Comparison of ENCODE assay signal across 7 mouse cellular contexts in genomic region chr4:138561986-138562385, GRCm38 (mm10).
DNase-seq lines count a peak whose midpoint lies in the region; ATAC-seq and TF ChIP-seq lines count a peak whose summit lies in the region.

No protein-coding gene starts in this region.

- H3K27ac ChIP-seq in cortical plate, adult 2 months (ENCODE audit: insufficient read depth, low read length) = no peak overlapping the region
- no peak overlapping the region for H3K27ac ChIP-seq in intestine, embryonic 16.5 days (ENCODE audit: low read length)
- H3K27ac ChIP-seq in midbrain, embryonic 15.5 days = no peak overlapping the region

- ATAC-seq in intestine, embryonic 16.5 days = peak; percentile 73
- ATAC-seq in midbrain, embryonic 15.5 days (replicated peaks) = peak; percentile 88

- intact Hi-C loops in gastrocnemius, postnatal 14 days (cut with DNase I; ENCODE audit: low total_unique reads) = loop anchor here (2.0 to 10.0 kb wide), 2 partner anchors 57 to 115 kb away; no protein-coding TSS in a partner anchor
- intact Hi-C loops in left cerebral cortex, postnatal 14 days (cut with DNase I) = loop anchor here (2.0 to 5.0 kb wide), 3 partner anchors 55 to 140 kb away; no protein-coding TSS in a partner anchor

- H3K4me2 ChIP-seq in intestine, embryonic 16.5 days (ENCODE audit: low read depth, low read length) = no peak overlapping the region
- H3K4me2 ChIP-seq in midbrain, embryonic 15.5 days = no peak overlapping the region

- peak; percentile 90 for DNase-seq in adrenal gland, postnatal 10 days
- peak; percentile 84 for DNase-seq in gastrocnemius, postnatal 14 days
- DNase-seq in left cerebral cortex, postnatal 14 days (ENCODE audit: low spot score in 2 of 2) = peak; percentile 93
- peak; percentile 28 to 42 for DNase-seq in spleen, postnatal 36 days (ENCODE audit: low spot score in 2 of 2)

- H3K27me3 ChIP-seq in intestine, embryonic 16.5 days (replicated peaks; ENCODE audit: control insufficient read depth, insufficient read depth, low read length) = no peaks in the 10 kb centered on the region; the same call in 1 of the 2 replicates
- H3K27me3 ChIP-seq in midbrain, embryonic 15.5 days (replicated peaks) = no peaks in the 10 kb centered on the region

- H3K36me3 ChIP-seq in intestine, embryonic 16.5 days (ENCODE audit: control insufficient read depth, insufficient read depth, low read length) = no peaks in the 10 kb centered on the region
- no peaks in the 10 kb centered on the region for H3K36me3 ChIP-seq in midbrain, embryonic 15.5 days (replicated peaks)

- H3K4me3 ChIP-seq in cortical plate, adult 2 months (ENCODE audit: insufficient read depth, low read length) = no peak overlapping the region
- H3K4me3 ChIP-seq in intestine, embryonic 16.5 days (ENCODE audit: low read length) = no peak overlapping the region
- no peak overlapping the region for H3K4me3 ChIP-seq in midbrain, embryonic 15.5 days

- H3K4me1 ChIP-seq in cortical plate, adult 2 months (ENCODE audit: control insufficient read depth, insufficient read depth, low read length) = peaks cover 6% of the 10 kb centered on the region
- 0 out of 2 replicates have a peak, but pooled peaks cover 3% of the 10 kb centered on the region for H3K4me1 ChIP-seq in intestine, embryonic 16.5 days (ENCODE audit: control insufficient read depth, insufficient read depth, low read length)
- H3K4me1 ChIP-seq in midbrain, embryonic 15.5 days = peaks cover 3% of the 10 kb centered on the region; the same call in 1 of the 2 replicates

- peak; percentile 96 for TF ChIP-seq CTCF in cortical plate, adult 2 months (IDR thresholded peaks at IDR 0.05; ENCODE audit: extremely low read depth, insufficient read depth, low read length)

- WGBS in intestine, embryonic 16.5 days = 7% methylated on average over 8 of the region's 8 CpGs
- WGBS in midbrain, embryonic 15.5 days = 6% methylated on average over 8 of the region's 8 CpGs

- H3K9ac ChIP-seq in intestine, embryonic 16.5 days (ENCODE audit: low read depth, low read length) = no peak overlapping the region
- no peak overlapping the region for H3K9ac ChIP-seq in midbrain, embryonic 15.5 days

- no peaks in the 10 kb centered on the region for H3K9me3 ChIP-seq in intestine, embryonic 16.5 days (ENCODE audit: control insufficient read depth, low read length)
- H3K9me3 ChIP-seq in midbrain, embryonic 15.5 days = no peaks in the 10 kb centered on the region

- TF ChIP-seq POLR2A in cortical plate, adult 2 months (IDR thresholded peaks at IDR 0.05; ENCODE audit: extremely low read depth, insufficient read depth, low read length) = no peak

Comparison
In these comparisons a context has a peak if more than half of its experiments do, and no peak if none do; other contexts are left out.
1. DNase-seq: peak in every context shown above with its lines; median percentile 93 in left cerebral cortex, postnatal 14 days; 90 in adrenal gland, postnatal 10 days; 84 in gastrocnemius, postnatal 14 days; 35 in spleen, postnatal 36 days.